Mouse (Mus musculus): ENCODE measurements at regions not wholly inside any gene's neighbourhood (a gene's known extent, or its start where the extent isn't known, plus 50 kb on each side); places are given as distances from the start of the nearest gene placed in this dataset.

DNA sequence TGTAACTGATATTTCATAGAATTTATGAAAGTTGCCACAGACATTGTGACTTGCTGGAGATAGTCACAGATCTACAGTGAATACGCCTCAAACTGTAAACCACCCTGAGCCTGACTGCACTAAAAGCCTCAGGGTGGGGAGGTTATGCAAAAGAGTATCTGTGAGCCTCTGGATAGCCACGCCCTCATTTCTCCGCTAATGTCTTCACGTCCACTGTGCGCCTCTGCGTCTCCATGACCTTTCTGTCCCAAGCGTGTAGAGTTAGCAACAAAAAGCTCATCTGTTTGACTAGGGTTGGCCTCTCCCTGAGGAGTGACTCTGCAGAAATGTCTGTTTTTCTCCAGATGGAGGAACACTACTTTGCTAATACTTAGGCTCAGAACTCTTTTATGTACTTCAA, 170.8 kb upstream of the Gm49356 start:
- Histone ChIP-seq H3K36me3 (ENCODE audit: control insufficient read depth, insufficient read depth, low read length) (no peaks in the 10 kb centered on the region), H3K4me2 (ENCODE audit: low read length) (no peak overlapping the region), H3K27me3 (ENCODE audit: control insufficient read depth, insufficient read depth, low read length) (no peaks in the 10 kb centered on the region), H3K4me3 (replicated peaks; ENCODE audit: low read depth, low read length) (no peak overlapping the region), H3K4me1 (ENCODE audit: control insufficient read depth, insufficient read depth, low read length) (no peaks in the 10 kb centered on the region), H3K9ac (replicated peaks; ENCODE audit: low read length) (no peak overlapping the region), H3K27ac (replicated peaks; ENCODE audit: low read depth, low read length) (no peak overlapping the region), H3K9me3 (ENCODE audit: control insufficient read depth, low read length) (no peaks in the 10 kb centered on the region)
- ATAC-seq (ENCODE audit: low FRiP score, low TSS enrichment) (no peak), DNase-seq (no peak)
- WGBS, result 81% methylated on average over 7 of the region's 7 CpGs

DNA sequence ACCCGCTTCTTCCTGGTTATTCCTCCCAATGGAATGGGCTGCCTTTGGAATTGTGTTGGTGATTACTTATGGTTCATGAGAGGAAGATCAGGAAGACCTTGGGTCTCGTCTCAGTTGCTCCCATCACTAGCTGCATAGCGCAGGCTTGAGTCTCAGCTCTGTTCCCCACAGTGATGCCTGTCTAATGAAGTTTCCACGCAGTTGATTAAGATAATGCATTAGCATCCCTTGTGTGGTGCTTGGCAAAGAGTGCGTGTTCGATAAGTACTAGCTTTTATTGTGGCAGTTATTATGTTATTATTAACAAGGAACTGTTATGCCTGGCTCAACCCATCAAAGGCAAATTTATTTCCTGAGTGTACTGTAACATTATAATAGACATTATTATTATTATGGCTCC, 169.7 kb upstream of the Gm49356 start:
- 81% methylated on average over 6 of the region's 6 CpGs for WGBS
- no peak overlapping the region for H3K4me3 ChIP-seq (replicated peaks; ENCODE audit: low read depth, low read length)
- H3K27me3 ChIP-seq (ENCODE audit: control insufficient read depth, insufficient read depth, low read length), result no peaks in the 10 kb centered on the region
- H3K4me2 ChIP-seq (ENCODE audit: low read length), result no peak overlapping the region
- ATAC-seq (ENCODE audit: low FRiP score, low TSS enrichment) (no peak), DNase-seq (no peak)
- no peak overlapping the region for H3K27ac ChIP-seq (replicated peaks; ENCODE audit: low read depth, low read length)
- no peaks in the 10 kb centered on the region for H3K9me3 ChIP-seq (ENCODE audit: control insufficient read depth, low read length)
- no peak overlapping the region for H3K9ac ChIP-seq (replicated peaks; ENCODE audit: low read length)
- H3K36me3 ChIP-seq (ENCODE audit: control insufficient read depth, insufficient read depth, low read length), result no peaks in the 10 kb centered on the region
- no peaks in the 10 kb centered on the region for H3K4me1 ChIP-seq (ENCODE audit: control insufficient read depth, insufficient read depth, low read length)

DNA sequence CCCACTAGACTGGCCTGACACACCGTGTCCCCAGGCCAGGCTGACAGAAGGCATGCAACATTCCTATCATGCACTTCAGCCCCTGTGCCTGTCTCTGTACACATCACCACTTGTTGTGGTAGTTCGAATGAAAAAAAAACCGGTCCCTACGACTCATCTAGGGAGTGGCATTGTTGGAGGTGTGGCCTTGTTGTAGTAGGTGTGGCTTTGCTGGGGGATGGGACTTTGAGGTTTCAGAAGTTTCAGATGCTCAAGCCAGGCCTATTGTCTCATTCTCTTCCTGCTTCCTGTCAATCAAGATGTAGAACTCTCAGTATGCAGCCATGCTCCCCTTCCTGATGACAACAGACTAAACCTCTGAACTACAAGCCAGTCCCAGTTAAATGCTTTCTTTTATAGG, 162.1 kb upstream of the Gm49356 start:
- Histone ChIP-seq H3K4me1 (ENCODE audit: control insufficient read depth, insufficient read depth, low read length) (no peaks in the 10 kb centered on the region), H3K27ac (replicated peaks; ENCODE audit: low read depth, low read length) (no peak overlapping the region), H3K27me3 (ENCODE audit: control insufficient read depth, insufficient read depth, low read length) (no peaks in the 10 kb centered on the region), H3K9me3 (ENCODE audit: control insufficient read depth, low read length) (no peaks in the 10 kb centered on the region), H3K36me3 (ENCODE audit: control insufficient read depth, insufficient read depth, low read length) (no peaks in the 10 kb centered on the region), H3K4me2 (ENCODE audit: low read length) (no peak overlapping the region), H3K9ac (replicated peaks; ENCODE audit: low read length) (no peak overlapping the region), H3K4me3 (replicated peaks; ENCODE audit: low read depth, low read length) (no peak overlapping the region)
- DNase-seq, result no peak
- 78% methylated on average over 4 of the region's 4 CpGs for WGBS
- no peak for ATAC-seq (ENCODE audit: low FRiP score, low TSS enrichment)

DNA sequence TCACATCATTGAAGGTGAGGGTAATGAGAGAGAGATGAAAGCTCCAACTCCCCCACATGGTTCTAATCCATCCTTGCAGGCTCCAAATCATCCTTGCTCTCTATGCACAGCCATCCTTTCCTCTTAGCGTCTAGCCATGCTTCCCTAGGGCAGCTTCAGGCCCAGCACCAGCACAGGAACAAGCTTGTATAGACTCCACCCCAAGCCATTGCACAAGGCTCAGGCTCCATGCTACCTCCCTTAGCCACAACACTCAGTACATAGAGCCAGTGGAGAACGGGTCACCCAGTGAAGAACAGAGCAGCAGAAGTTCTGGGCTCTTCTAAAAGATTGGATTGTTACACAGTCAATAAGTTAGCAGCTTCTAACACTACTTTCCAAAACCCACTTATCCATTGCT, 160.8 kb upstream of the Gm49356 start:
- 86% methylated on average over 2 of the region's 2 CpGs for WGBS
- no peak overlapping the region for H3K4me3 ChIP-seq (replicated peaks; ENCODE audit: low read depth, low read length)
- no peak overlapping the region for H3K27ac ChIP-seq (replicated peaks; ENCODE audit: low read depth, low read length)
- no peak for ATAC-seq (ENCODE audit: low FRiP score, low TSS enrichment)
- H3K27me3 ChIP-seq (ENCODE audit: control insufficient read depth, insufficient read depth, low read length), result no peaks in the 10 kb centered on the region
- H3K4me1 ChIP-seq (ENCODE audit: control insufficient read depth, insufficient read depth, low read length), result no peaks in the 10 kb centered on the region
- H3K9me3 ChIP-seq (ENCODE audit: control insufficient read depth, low read length), result no peaks in the 10 kb centered on the region
- H3K36me3 ChIP-seq (ENCODE audit: control insufficient read depth, insufficient read depth, low read length), result no peaks in the 10 kb centered on the region
- H3K9ac ChIP-seq (replicated peaks; ENCODE audit: low read length), result no peak overlapping the region
- no peak for DNase-seq
- H3K4me2 ChIP-seq (ENCODE audit: low read length), result no peak overlapping the region

DNA sequence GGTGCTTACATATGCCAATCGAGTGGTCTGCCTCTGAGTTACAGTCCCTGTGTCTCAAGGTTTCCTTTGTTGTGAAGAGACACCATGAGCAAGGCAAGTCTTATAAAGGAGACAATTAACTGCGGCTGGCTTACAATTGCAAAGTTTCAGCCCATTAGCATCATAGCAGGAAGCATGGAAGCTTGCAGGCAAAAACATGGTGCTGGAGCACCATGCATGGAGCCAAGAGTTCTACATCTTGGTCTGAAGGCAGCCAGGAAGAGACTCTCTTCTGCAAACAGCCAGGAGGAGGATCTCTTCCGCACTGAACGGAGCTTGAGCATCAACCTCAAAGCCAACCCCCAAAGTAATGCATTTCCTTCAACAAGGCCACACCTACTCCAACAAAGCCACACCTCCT, 158.2 kb upstream of the Gm49356 start:
- no peaks in the 10 kb centered on the region for H3K36me3 ChIP-seq (ENCODE audit: control insufficient read depth, insufficient read depth, low read length)
- no peaks in the 10 kb centered on the region for H3K27me3 ChIP-seq (ENCODE audit: control insufficient read depth, insufficient read depth, low read length)
- no peaks in the 10 kb centered on the region for H3K9me3 ChIP-seq (ENCODE audit: control insufficient read depth, low read length)
- DNase-seq (no peak), ATAC-seq (ENCODE audit: low FRiP score, low TSS enrichment) (no peak)
- no peaks in the 10 kb centered on the region for H3K4me1 ChIP-seq (ENCODE audit: control insufficient read depth, insufficient read depth, low read length)
- H3K4me2 ChIP-seq (ENCODE audit: low read length), result no peak overlapping the region
- H3K4me3 ChIP-seq (replicated peaks; ENCODE audit: low read depth, low read length), result no peak overlapping the region
- no peak overlapping the region for H3K27ac ChIP-seq (replicated peaks; ENCODE audit: low read depth, low read length)
- 85% methylated on average over 4 of the region's 4 CpGs for WGBS
- H3K9ac ChIP-seq (replicated peaks; ENCODE audit: low read length), result no peak overlapping the region

DNA sequence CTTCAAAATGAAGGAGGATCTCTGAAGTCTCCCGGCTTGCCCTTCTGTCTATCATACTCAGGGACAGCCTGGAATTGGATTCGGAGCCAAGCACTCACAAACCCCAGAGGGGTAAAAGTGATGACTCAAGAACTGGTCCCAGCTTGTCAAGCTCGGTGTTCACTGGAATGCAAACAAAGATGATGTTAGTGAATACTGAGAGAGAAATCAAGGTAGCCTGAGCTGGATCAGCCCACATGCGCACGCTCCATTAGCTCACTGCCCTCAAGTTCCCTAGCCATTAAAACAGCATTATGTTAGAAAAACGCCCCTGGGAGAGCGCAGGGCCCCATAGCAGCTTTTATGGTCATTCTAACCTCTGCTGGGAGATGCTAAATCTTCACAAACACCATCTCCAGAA, 157.8 kb upstream of the Gm49356 start:
- 79% methylated on average over 7 of the region's 7 CpGs for WGBS
- Histone ChIP-seq H3K9me3 (ENCODE audit: control insufficient read depth, low read length) (no peaks in the 10 kb centered on the region), H3K27ac (replicated peaks; ENCODE audit: low read depth, low read length) (no peak overlapping the region), H3K4me1 (ENCODE audit: control insufficient read depth, insufficient read depth, low read length) (no peaks in the 10 kb centered on the region), H3K27me3 (ENCODE audit: control insufficient read depth, insufficient read depth, low read length) (no peaks in the 10 kb centered on the region), H3K4me2 (ENCODE audit: low read length) (0 out of 2 replicates have a peak overlapping the region, but pooled peaks have one; percentile 3), H3K36me3 (ENCODE audit: control insufficient read depth, insufficient read depth, low read length) (no peaks in the 10 kb centered on the region), H3K9ac (replicated peaks; ENCODE audit: low read length) (no peak overlapping the region), H3K4me3 (replicated peaks; ENCODE audit: low read depth, low read length) (no peak overlapping the region)
- no peak for DNase-seq
- ATAC-seq (ENCODE audit: low FRiP score, low TSS enrichment), result no peak; the same call in 1 of the 2 replicates

DNA sequence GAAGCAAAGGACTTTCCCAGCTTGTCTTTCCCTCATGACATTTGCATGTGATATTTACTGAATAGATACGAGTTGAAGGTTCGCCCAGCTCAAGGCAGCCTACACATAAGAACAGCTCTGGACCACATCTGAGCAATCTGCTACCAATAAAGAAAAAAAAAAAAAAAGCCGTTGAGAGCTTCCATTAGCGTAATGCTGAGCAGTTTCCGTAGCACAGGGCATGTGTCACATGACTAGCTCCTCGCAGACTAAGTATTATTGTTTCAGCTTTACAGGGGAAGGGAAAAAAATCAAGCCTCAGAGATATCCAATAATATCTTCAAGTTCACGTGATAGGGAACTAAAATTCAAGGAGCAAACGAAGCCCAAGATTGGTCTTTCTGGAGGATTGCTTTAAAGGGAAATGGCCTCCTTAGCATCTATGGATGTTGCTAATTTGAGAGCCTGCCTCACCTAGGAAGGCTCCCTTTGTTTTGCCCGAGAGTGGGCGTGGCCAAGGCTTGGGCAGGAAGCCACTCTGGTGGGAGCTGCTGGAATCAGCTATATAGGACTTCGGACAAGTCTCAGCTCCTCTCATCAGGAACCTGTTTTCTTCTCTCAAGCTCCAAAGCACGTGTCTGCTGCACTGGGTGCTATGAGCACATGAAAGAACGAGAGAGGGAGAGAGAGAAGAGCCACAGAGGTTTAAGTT, 157.0 kb upstream of the Gm49356 start:
- Histone ChIP-seq H3K9me3 (ENCODE audit: control insufficient read depth, low read length) (no peaks in the 10 kb centered on the region), H3K4me2 (ENCODE audit: low read length) (0 out of 2 replicates have a peak overlapping the region, but pooled peaks have one; percentile 3), H3K4me1 (ENCODE audit: control insufficient read depth, insufficient read depth, low read length) (no peaks in the 10 kb centered on the region), H3K4me3 (replicated peaks; ENCODE audit: low read depth, low read length) (no peak overlapping the region), H3K27ac (replicated peaks; ENCODE audit: low read depth, low read length) (no peak overlapping the region), H3K9ac (replicated peaks; ENCODE audit: low read length) (no peak overlapping the region), H3K27me3 (ENCODE audit: control insufficient read depth, insufficient read depth, low read length) (no peaks in the 10 kb centered on the region), H3K36me3 (ENCODE audit: control insufficient read depth, insufficient read depth, low read length) (no peaks in the 10 kb centered on the region)
- 54% methylated on average over 13 of the region's 13 CpGs for WGBS
- ATAC-seq (ENCODE audit: low FRiP score, low TSS enrichment) (peak; percentile 53; the same call in 1 of the 2 replicates), DNase-seq (peak; percentile 47)

All from midbrain, embryonic 14.5 days (tissue).